Mouse (Mus musculus): ENCODE data around the gene Pp2d1.

Pp2d1 gene

GRCm38 (mm10) chr17:53566161-53566918 lies 27.1 kb upstream of the Pp2d1 start, which contains the start of gene Kat2b:
TSS of gene Kat2b (plus strand) at chr17:53566861.
- DNase-seq = no peak

- DNase-seq = no peak
Measured at GRCm38 (mm10) chr17:53564837-53565236, 25.6 kb upstream of the Pp2d1 start.

- DNase-seq = no peak
Measured at GRCm38 (mm10) chr17:53561458-53562029, 22.3 kb upstream of the Pp2d1 start.

DNA sequence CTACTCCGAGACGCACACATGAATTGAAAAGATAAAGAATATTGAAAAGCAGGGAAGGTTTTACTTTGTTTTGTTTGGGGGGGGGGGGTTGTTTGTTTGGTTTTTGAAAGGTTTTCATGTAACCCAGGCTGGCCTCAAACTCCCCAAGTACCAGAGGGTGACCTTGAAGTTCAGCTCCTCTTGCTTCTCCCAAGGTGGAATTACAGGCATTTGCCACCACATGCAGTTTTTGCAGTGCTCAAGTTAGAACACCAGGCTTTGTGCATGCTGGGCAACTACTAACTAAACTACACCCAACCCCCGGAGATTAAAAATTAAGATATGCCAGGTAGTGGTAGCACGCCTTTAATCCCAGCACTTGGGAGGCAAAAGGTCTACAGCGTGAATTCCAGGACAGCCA lies 20.4 kb upstream of the Pp2d1 start:
- DNase-seq = no peak

GRCm38 (mm10) chr17:53557443-53557842 lies 18.2 kb upstream of the Pp2d1 start:
- no peak for DNase-seq

GRCm38 (mm10) chr17:53554813-53555212 lies 15.6 kb upstream of the Pp2d1 start:
- DNase-seq = no peak

GRCm38 (mm10) chr17:53554088-53554487 lies 14.8 kb upstream of the Pp2d1 start:
- DNase-seq = no peak

GRCm38 (mm10) chr17:53551306-53552299 lies 12.4 kb upstream of the Pp2d1 start:
- DNase-seq = no peak

- DNase-seq = no peak
Measured at GRCm38 (mm10) chr17:53543591-53544324, 4.5 kb upstream of the Pp2d1 start.

- DNase-seq = no peak
Measured at GRCm38 (mm10) chr17:53542536-53542935, 3.3 kb upstream of the Pp2d1 start.

GRCm38 (mm10) chr17:53532425-53532824 lies 6.8 kb downstream of the Pp2d1 start:
- DNase-seq = no peak

GRCm38 (mm10) chr17:53531160-53531559 lies 8.1 kb downstream of the Pp2d1 start:
- no peak for DNase-seq

DNA sequence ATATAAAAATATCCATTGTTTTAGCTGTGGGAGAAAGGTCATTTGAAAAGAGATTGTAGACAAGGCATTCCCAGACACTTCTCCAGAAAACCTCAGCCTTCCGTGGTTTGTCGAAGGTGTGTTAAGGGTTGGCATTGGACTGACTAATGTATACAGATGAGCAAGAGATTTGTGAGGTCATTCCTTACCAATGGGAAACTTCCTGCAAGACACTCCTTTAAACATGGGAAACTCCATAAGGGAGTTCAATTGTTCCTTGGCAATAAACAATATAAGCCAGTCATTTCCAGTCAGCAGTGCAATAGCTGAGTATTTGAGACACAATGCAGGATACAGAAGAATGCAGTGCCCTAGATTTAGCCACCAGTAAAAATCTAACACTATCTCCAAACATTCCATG lies 11.2 kb downstream of the Pp2d1 start:
- no peak for DNase-seq

- DNase-seq = no peak
Measured at GRCm38 (mm10) chr17:53520509-53520908, 18.7 kb downstream of the Pp2d1 start.

DNA sequence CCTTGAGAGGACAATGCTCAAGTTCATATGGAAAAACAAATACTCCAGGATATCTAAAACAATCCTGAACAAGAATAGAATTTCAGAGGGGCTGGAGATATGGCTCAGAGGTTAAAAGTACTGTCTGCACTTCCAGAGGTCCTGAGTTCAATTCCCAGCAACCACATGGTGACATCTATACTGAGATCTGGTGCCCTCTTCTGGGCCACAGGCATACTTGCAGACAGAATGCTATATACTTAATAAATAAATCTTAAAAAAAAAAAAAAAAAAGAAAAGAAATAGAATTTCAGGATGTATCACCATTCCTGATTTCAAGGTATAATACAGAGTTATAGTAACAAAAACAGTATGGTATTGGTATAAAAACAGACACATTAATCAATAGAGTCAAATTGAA lies 19.9 kb downstream of the Pp2d1 start:
- no peak for DNase-seq

GRCm38 (mm10) chr17:53512311-53512951 lies 26.8 kb downstream of the Pp2d1 start:
- DNase-seq = peak; percentile 36

DNA sequence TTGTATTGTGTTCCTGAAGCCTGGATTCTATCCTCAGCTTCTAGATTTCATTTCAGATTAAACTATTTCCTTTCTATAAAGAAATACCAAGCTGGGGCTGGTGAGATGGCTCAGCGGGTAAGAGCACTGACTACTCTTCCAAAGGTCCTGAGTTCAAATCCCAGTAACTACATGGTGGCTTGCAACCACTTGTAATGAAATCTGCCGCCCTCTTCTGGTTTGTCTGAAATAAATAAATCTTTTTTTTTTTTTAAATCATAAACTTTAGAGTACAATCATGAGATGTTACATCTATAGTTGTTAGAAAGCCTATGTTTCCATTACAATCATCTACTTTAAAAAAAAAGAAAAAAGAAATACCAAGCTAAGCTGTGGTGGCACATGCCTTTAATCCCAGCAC lies 36.3 kb downstream of the Pp2d1 start:
- no peak for DNase-seq

- DNase-seq = no peak
Measured at GRCm38 (mm10) chr17:53489007-53489378, 50.3 kb downstream of the Pp2d1 start.

DNA sequence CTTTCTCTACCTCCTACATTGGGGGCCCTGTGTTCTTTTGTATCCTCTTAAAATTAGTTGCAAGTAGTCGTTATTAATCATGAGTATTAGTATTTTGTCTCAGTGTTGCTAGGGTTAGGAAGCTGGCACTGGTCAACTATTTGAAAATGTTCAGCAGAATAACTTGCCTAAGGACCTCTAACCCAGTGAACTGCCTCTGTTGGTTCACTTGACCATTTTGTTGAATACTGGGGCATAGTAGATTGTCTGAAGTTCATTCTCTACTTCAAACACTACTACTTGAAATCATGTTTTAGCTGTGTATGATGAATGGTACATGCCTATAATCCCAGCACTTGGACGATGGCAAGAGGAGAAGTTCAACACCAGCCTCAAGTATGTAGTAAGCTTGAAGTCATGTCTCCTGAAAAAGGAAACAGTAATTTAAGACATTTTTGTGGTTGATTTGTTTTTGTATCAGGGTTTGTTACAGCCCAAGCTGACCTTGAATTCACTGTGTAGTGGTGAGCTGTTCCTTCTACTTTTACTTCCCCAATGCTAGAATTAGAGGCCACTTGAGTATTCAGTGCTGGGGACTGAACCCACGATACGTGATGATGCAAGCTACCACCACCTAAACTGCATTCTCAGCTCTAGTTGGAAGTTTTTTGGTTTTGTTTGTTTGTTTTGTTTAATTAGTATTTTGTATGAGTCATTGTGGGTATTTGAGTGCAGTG lies 50.8 kb downstream of the Pp2d1 start:
- DNase-seq = no peak

GRCm38 (mm10) chr17:53480433-53480832 lies 58.8 kb downstream of the Pp2d1 start:
- DNase-seq = no peak

GRCm38 (mm10) chr17:53479604-53480041 lies 59.6 kb downstream of the Pp2d1 start:
- DNase-seq = peak; percentile 39
